Mouse (Mus musculus) C2C12 (cell line): ENCODE results near the gene Ankub1.

Experiments used
- CTCF ChIP-seq: IDR thresholded peaks from one replicate; pipeline ENCODE4 v1.5.1; 2011; ENCODE audit not compliant: control insufficient read depth, insufficient read depth, insufficient read length
- MAX ChIP-seq: IDR thresholded peaks from one replicate; pipeline ENCODE4 v1.6.1; 2011; ENCODE audit warnings: mild to moderate bottlenecking, control low read depth
- MYOD1 ChIP-seq: IDR thresholded peaks from one replicate; pipeline ENCODE4 v1.6.1; 2011; ENCODE audit warnings: low read depth; ENCODE audit not compliant: control insufficient read depth, insufficient read length
- USF1 ChIP-seq: IDR thresholded peaks from one replicate; pipeline ENCODE4 v1.6.1; 2011; ENCODE audit warnings: low read depth, mild to moderate bottlenecking, control low read depth, moderate library complexity

GRCm38 (mm10) chr3:57611776-57612175, 80.8 kb downstream of the Ankub1 start:
- no peak for TF ChIP-seq CTCF
- TF ChIP-seq MAX: no peak
- TF ChIP-seq USF1: no peak
- no peak for TF ChIP-seq MYOD1
